Mouse (Mus musculus) kidney, adult 2 months (tissue): Measurements from ENCODE around the gene Mthfd1.

Source experiments
- CTCF ChIP-seq: fragments of 200-500 bp; conservative IDR thresholded peaks from 2 replicates; pipeline ENCODE4 v1.5.1; 2011; ENCODE audit warnings: low read depth, mild to moderate bottlenecking, control low read depth, low read length, moderate library complexity, mixed read lengths; ENCODE audit not compliant: insufficient read depth, insufficient read length
- POLR2A ChIP-seq: fragments of 200-500 bp; IDR thresholded peaks from one replicate; pipeline ENCODE4 v1.6.1; 2011; ENCODE audit warnings: low read depth, low read length, control low read depth

DNA sequence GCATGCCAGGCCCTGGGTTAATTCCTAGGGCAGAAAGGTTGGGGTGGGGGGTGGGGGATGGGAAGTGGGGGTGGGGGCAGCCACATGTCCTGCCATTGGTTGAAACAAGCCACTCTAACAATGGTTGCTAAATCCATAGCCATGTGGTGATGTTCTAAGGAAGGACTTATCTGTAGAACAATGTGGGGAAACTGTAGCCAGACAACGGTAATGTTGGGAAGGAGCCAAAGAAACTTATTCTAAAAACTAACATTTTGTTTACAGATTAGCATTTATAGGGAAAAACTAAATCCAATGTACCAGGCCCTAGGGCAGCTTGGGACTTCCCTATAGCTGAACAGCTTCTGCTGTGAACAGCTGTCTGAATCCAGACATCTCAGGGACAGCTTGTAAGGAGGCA lies 2.0 kb upstream of the Mthfd1 start:
- TF ChIP-seq CTCF (no peak), POLR2A (no peak)
